Mouse (Mus musculus) small intestine, adult 2 months (tissue): ENCODE data around the gene Ahrr. TPM values are rescaled to one million over a fixed set of nuclear protein-coding genes. Genes with fewer than 3 reads are reported as not detected.

Experiments used
- H3K27ac ChIP-seq: fragments of 200-500 bp; 2 replicates; pipeline ENCODE4 v1.5.1; 2012; ENCODE audit warnings: low read depth, low read length, control low read depth, inconsistent platforms; ENCODE audit not compliant: insufficient read depth
- H3K27me3 ChIP-seq: fragments of 200-500 bp; 2 replicates; pipeline ENCODE4 v1.6.1; 2012; ENCODE audit warnings: mild to moderate bottlenecking, moderate library complexity, low read length, inconsistent platforms; ENCODE audit not compliant: control insufficient read depth, insufficient read depth
- H3K36me3 ChIP-seq: fragments of 200-500 bp; 2 replicates; pipeline ENCODE4 v1.6.1; 2012; ENCODE audit warnings: mild to moderate bottlenecking, low read length, control low read depth, inconsistent platforms; ENCODE audit not compliant: control insufficient read depth, insufficient read depth
- H3K4me1 ChIP-seq: fragments of 200-500 bp; 2 replicates; pipeline ENCODE4 v1.6.1; 2012; ENCODE audit warnings: low read length, inconsistent platforms, mixed read lengths; ENCODE audit not compliant: control insufficient read depth, insufficient read depth, insufficient read length
- H3K4me3 ChIP-seq: fragments of 200-500 bp; 2 replicates; pipeline ENCODE4 v1.5.1; 2012; ENCODE audit warnings: low read depth, mild to moderate bottlenecking, control low read depth, inconsistent platforms, low read length, moderate library complexity
- CTCF ChIP-seq: fragments of 200-500 bp; IDR thresholded peaks from 2 replicates; pipeline ENCODE4 v1.5.1; 2012; ENCODE audit warnings: low read depth, mild to moderate bottlenecking, control low read depth, inconsistent platforms, low read length, moderate library complexity, mixed read lengths; ENCODE audit not compliant: insufficient replicate concordance, insufficient read length; ENCODE audit errors: extremely low read depth
- POLR2A ChIP-seq: fragments of 200-500 bp; IDR thresholded peaks from 2 replicates; pipeline ENCODE4 v1.6.1; 2012; ENCODE audit warnings: low read depth, mild to moderate bottlenecking, control low read depth, inconsistent platforms, low read length, moderate library complexity
- WGBS: fragments of 180-500 bp; shearing (Covaris S2); methylation state at CpG from one replicate; pipeline ENCODE4 v1.1.7; 2018; 5-methylcytosine and 5-hydroxymethylcytosine counted together
- polyA plus RNA-seq: library from polyadenylated mRNA; depleted of rRNA; stranded (reverse); fragments of >200 nt; gene quantifications from 2 replicates; pipeline ENCODE4 v1.2.3, GENCODE M21; 2012

Gene Ahrr
- polyA plus RNA-seq, 1 experiment: 1.6 TPM

GRCm38 (mm10) chr13:74282299-74282698 is 9.8 kb downstream of the Ahrr start:
- Histone ChIP-seq H3K4me1 (no peaks in the 10 kb centered on the region; the same call in 1 of the 2 replicates), H3K27ac (no peak overlapping the region), H3K4me3 (no peak overlapping the region), H3K36me3 (no peaks in the 10 kb centered on the region), H3K27me3 (no peaks in the 10 kb centered on the region)
- 25% methylated on average over 1 of the region's 2 CpGs for WGBS
- TF ChIP-seq CTCF (no peak), POLR2A (no peak)

DNA sequence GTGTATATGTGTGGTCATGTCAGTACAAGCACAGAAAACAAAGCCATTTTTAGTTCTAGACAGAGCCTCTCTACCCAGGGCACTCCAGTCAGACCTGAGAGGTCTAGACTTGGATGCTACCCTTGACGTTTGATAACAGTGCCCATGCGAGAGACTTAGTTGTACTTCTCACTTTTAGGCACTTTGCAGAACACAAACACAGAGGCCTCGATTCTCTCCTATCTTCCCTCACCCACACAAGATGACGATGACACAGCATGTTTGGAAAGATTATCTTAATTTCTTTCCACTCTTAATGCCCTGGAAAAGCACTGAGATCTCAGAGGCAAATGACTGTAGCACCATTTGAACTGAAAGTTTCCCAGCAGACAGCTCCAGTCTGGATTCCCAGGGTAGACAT is 16.4 kb downstream of the Ahrr start:
- TF ChIP-seq POLR2A (no peak), CTCF (no peak)
- WGBS: 65% methylated on average over 4 of the region's 4 CpGs
- H3K4me1 ChIP-seq: no peaks in the 10 kb centered on the region
- no peaks in the 10 kb centered on the region for H3K27me3 ChIP-seq
- no peak overlapping the region for H3K27ac ChIP-seq
- H3K36me3 ChIP-seq: no peaks in the 10 kb centered on the region
- no peak overlapping the region for H3K4me3 ChIP-seq

GRCm38 (mm10) chr13:74260231-74260992 is 31.7 kb downstream of the Ahrr start:
- H3K36me3 ChIP-seq: no peaks in the 10 kb centered on the region
- peak overlapping the region; percentile 64 for H3K27ac ChIP-seq
- WGBS: 9% methylated on average over 10 of the region's 10 CpGs
- no peak for TF ChIP-seq POLR2A
- peak; percentile 39; the same call in 1 of the 2 replicates for TF ChIP-seq CTCF
- H3K4me1 ChIP-seq: peaks cover 9% of the 10 kb centered on the region
- H3K4me3 ChIP-seq: peak overlapping the region; percentile 55
- H3K27me3 ChIP-seq: no peaks in the 10 kb centered on the region

- WGBS: 8% methylated on average over 35 of the region's 35 CpGs
- H3K36me3 ChIP-seq: no peaks in the 10 kb centered on the region
- H3K4me3 ChIP-seq: peak overlapping the region; percentile 55
- peaks cover 9% of the 10 kb centered on the region for H3K4me1 ChIP-seq
- 0 out of 2 replicates have a peak, but pooled peaks have one; percentile 38 for TF ChIP-seq POLR2A
- TF ChIP-seq CTCF: no peak
- no peaks in the 10 kb centered on the region for H3K27me3 ChIP-seq
- H3K27ac ChIP-seq: peak overlapping the region; percentile 64
Observed at GRCm38 (mm10) chr13:74259460-74260230, 32.5 kb downstream of the Ahrr start.

DNA sequence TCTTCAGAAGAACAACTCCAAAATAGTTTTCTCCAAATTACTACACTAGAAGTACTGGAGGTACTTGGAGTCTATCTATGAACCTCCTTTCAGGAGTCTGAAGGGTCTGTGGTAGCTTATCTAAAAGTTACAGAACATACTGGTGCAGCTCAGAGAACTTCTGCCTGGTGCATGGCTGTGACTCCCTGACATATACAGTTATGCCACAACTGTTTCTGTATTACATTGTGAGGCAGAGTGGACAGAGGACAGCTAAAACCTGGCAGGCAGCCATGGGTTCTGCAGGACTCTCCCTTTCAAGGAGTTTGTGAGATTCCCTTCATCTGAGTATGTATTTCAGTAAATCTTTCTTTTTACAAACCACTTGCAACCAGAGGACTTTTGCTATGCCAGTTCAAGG is 45.6 kb downstream of the Ahrr start:
- Histone ChIP-seq H3K4me1 (peaks cover 7% of the 10 kb centered on the region), H3K4me3 (no peak overlapping the region), H3K27me3 (no peaks in the 10 kb centered on the region), H3K27ac (no peak overlapping the region), H3K36me3 (no peaks in the 10 kb centered on the region)
- no peak for TF ChIP-seq CTCF
- no peak for TF ChIP-seq POLR2A

GRCm38 (mm10) chr13:74245899-74246231 is 46.3 kb downstream of the Ahrr start:
- no peak for TF ChIP-seq CTCF
- TF ChIP-seq POLR2A: no peak
- H3K27me3 ChIP-seq: no peaks in the 10 kb centered on the region
- H3K36me3 ChIP-seq: no peaks in the 10 kb centered on the region
- WGBS: 66% methylated on average over 4 of the region's 4 CpGs
- H3K27ac ChIP-seq: peak overlapping the region; percentile 59
- no peak overlapping the region for H3K4me3 ChIP-seq
- peaks cover 7% of the 10 kb centered on the region for H3K4me1 ChIP-seq

- H3K27ac ChIP-seq: peak overlapping the region; percentile 59
- no peaks in the 10 kb centered on the region for H3K36me3 ChIP-seq
- H3K4me1 ChIP-seq: peaks cover 7% of the 10 kb centered on the region
- no peaks in the 10 kb centered on the region for H3K27me3 ChIP-seq
- no peak overlapping the region for H3K4me3 ChIP-seq
- WGBS: 25% methylated on average over 17 of the region's 17 CpGs
- TF ChIP-seq CTCF (no peak), POLR2A (no peak)
Observed at GRCm38 (mm10) chr13:74245214-74245898, 46.8 kb downstream of the Ahrr start.
